Mouse (Mus musculus): ENCODE measurements around the gene Fbxo7.
"Not testable (repeated sequence)": the region's sequence is repeated elsewhere in the genome, so short reads cannot be mapped to it uniquely, and the experiment has no call there.

The Fbxo7 gene

DNA sequence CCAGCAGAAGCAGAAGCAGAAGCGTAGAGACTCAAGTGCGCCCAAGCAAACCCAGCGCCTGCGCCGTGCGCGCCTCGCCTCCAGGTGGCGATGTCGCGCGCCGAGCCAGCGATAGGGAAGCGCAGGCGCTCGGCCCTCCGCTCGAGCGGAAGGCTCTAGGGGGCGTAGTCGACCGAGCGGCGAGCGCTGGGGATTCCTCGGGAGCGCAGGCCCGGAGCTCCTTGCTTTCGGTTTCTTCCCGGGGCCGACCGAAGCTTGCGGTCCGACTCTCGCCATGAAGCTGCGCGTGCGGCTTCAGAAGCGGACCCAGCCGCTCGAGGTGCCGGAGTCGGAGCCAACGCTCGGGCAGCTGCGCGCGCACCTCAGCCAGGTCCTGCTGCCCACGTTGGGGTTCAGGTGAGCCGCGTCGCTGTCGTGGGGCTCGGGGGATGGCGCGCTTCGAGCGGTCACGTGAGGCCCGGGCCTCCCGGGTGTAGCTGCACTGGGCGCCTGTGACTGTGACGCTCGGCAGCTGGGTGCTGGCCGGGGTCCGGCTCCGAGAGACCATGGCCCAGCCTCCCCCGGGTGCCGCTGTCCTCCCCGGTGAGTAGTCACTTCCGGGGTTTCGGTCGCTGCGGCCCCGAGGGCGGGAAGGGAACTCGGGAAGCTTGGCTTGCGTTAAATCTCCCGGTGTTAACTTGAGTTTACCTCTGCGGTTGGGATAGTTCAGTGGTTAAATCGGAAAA lies at the start of gene Fbxo7:
Gene Fbxo7 (plus strand): TSS at position 224 of the 725 bp plus-strand sequence.
- peak; percentile 71 to 86 for DNase-seq (ENCODE audit: low spot score in 2 of 2)

DNA sequence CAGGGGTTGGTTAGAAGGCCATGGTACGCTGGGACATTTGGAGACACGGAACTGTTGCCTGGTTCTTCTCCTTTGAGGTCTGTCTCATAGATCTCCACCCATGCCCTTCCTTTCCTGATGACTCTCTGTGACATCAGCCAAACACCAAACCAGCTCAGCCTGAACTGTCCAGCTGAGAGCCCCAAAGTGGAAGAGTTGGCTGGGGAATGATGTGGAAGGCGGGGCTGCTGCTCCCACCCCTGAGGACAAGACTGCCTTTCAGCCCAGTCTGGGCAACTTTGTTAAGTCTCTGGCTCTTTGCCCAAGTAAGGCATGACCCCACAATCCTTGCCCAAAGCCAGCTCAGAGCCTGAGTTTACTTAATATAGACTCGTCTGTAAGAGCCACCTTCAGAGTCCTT lies 48.9 kb upstream of the Fbxo7 start:
- peak; percentile 16 to 32 for DNase-seq (ENCODE audit: low spot score in 2 of 2)

DNA sequence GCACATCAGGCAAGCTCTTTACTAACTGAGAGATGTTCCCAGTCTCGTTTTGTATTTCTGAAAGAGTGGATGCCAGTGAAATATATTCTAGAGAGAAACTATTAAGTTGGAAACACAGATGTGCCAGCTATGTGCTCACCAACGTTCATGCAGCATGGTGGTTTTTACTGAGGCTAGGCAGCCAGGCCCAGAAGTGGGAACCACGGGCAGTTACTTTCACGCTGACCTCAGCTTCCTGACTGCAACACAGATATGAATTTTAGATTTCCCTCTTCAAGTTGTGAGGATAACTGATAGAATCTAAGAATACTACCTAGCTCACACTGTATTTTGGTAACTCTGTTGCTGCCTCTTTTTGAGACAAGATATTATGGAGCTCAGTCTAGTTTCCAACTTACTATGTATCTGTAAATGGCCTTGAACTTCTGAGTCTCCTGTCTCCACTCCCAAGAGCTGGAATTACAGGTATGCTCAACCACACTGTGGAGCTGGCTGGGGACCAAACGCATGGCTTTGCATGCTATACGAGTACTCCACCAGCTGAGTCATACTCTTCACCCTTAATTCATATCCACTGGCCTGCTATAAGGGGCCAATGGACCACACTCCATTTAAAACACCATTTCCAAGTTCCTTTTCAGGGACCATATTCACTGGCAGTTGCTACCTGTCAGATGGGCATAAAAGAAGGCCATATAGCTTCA lies 32.2 kb upstream of the Fbxo7 start:
- no peak for DNase-seq (ENCODE audit: low spot score in 2 of 2)

DNA sequence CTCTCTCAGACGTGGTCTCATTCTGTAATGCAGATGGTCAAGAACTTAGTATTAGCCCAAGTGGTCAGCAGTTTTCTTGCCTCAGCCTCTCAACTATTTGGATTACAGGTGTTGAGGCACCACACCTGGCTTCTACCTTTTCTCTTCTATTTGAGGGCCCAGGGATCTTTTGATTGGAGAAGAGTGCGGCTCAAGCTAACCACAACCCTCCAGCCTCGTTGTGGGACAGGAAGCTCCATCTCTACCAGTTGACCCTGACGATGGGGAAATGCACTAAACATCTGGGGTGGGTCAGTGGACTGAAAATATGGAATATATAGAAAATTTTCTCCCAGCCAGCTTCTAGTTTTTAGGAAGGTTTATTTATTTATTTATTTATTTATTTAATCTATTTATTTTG lies 29.4 kb upstream of the Fbxo7 start:
- no peak for DNase-seq (ENCODE audit: low spot score in 2 of 2)

DNA sequence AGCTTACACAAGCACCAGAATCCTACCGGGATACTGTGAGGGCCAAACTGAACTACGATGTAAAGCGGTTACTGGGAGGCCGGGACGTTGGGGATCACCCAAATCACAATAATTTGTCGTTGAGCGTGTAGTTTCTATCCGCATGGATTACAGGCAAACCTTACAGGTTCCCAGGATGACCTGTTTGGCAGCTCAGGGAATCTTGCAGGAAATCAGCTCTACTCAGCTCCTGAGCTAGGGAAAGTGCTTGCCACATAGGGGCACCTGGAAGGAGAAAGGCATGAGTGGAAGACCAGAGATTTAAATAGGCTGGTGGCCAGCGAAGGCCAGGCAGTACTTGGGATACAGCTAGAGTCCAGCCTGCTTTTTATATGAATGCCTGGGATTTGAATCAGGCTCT lies 27.9 kb upstream of the Fbxo7 start:
- no peak for DNase-seq (ENCODE audit: low spot score in 2 of 2)

DNA sequence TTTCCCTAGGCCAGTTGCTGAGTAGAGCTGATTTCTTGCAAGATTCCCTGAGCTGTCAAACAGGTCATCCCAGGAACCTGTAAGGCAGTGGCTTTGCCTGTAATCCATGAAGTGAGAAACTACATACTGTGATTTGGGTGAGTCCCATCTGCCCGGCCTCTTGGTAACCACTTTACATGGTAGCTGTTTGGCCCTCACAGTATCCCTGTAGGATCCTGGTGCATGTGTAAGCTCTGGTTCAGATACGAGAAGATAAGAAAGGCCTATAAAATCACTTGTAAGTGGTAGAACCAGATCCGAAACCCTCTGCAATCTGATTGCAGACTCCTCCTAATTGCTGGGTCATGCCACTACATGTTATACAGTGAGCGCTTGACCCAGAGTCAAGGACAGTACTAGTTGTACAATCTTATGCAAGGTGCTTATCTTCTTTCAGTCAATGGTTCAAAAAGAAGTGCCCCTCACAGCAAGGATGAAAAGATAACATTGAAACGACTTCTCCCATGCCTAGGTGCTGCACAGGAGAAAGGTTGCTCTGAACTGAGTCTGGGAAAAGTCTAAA lies 27.1 kb upstream of the Fbxo7 start:
- no peak for DNase-seq (ENCODE audit: low spot score in 2 of 2)

DNA sequence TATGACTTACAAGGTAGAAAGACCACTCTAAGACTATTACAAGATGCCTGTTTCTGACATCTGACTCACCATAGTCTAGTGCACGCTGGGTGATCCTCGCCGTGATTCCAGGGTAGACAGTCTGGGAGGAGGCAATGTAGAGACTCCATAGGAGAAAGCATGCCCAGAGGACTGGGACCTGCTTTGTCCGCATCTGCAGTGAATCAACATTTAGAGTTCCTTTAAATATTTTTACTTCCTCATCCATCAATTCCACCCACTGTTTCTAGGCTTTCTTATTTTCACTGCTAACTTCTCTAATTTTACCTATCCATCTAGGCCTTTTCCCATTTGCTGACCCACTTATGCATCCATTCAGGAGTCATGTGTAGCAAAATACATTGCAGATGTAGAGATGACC lies 21.3 kb upstream of the Fbxo7 start:
- no peak for DNase-seq (ENCODE audit: low spot score in 2 of 2)

DNA sequence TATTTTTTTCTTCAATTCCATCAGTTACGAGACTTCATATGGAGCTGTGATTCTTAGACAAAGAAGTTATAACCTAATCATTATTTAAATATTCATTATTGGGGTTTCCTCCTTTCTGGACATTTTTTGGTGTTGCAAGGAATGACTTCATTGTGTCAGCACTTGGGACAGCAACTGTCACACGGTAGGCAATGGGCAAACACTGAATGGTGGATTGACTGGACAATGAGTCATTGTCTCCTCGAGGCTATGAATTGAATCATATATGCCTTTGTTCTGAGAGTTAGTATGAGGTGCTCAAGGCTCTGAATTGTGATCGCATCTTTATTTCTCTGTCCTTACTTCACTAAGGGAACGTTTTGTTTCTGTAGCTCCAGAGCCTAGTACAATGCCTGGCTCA lies 15.3 kb upstream of the Fbxo7 start:
- DNase-seq (ENCODE audit: low spot score in 2 of 2) = no peak

DNA sequence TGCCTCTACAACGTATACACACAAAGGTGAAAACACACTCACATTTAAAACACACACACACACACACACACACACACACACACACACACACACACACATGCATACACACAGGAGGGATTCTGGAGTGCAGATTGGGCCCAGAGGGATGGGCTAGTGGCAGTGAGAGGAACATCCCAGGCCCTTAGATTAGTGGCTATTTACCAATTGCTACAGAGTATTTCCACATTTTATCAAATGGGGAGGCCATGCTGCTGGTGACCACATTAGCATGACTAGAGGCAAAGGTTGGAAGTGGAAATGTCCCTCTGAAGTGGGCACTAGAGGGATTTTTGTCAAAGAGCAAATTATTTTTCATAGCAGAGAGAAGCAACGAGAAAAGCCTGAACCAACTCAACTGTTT lies 12.1 kb upstream of the Fbxo7 start:
- DNase-seq (ENCODE audit: low spot score in 2 of 2) = no peak

DNA sequence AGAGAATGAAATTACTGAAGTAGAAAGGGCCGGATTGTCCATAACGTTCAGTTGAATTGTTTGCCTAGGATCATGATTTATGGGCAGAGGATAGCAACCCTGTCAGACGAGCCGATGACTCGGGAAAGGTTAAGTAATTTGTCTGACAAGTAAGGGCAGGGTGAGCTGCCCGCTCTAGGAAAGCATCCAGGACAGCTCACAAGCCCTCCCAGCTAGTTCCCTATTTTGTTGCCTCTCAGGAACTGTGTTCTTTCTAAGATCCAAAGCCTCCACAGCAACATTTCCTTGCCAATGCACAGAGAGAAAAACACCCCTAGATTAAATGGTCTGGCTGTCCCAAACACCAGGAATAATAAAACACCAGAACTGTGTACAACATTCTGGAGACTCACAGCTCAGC lies 11.1 kb upstream of the Fbxo7 start:
- no peak for DNase-seq (ENCODE audit: low spot score in 2 of 2)

DNA sequence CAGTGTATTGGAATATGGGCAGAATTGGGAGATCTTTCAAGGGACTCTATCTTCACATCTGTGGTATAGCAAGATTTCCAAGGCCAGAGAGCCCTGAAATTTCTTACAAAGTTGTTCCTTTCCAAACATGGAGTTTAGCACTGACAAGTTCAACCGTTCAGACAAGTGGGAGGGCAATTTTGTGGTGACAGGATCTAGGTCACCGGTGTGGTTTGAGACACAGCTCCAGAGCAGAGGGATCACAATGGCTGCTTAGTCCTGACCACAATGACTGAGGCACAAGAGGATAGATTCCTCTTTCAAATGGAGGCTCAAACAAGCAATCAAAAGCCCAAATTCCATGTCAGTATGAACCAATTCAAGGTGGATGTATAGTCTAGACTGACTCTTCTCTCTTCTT lies 10.6 kb upstream of the Fbxo7 start:
- DNase-seq (ENCODE audit: low spot score in 2 of 2) = no peak

DNA sequence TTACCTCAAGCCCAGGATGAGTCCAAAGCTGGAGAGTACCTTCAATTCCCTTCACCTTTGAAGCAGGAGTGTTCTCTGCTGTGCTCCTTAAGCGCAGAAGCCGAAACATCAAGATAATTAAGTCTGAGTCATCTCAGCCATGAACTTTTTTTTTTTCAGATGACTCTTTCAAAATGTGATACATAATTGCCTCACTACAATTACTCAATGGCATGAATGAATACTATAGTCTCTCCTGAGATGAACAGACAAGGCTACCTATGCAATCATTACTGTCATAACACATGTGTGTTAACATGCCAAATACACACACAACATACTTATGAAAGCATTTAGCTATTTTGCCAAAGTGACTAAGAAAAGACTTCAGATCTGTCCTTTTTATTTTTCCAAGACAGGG lies 10.0 kb upstream of the Fbxo7 start, which contains the start of gene Bpifc:
Gene Bpifc (minus strand): TSS at position 115 of the 400 bp plus-strand sequence.
- no peak for DNase-seq (ENCODE audit: low spot score in 2 of 2)

DNA sequence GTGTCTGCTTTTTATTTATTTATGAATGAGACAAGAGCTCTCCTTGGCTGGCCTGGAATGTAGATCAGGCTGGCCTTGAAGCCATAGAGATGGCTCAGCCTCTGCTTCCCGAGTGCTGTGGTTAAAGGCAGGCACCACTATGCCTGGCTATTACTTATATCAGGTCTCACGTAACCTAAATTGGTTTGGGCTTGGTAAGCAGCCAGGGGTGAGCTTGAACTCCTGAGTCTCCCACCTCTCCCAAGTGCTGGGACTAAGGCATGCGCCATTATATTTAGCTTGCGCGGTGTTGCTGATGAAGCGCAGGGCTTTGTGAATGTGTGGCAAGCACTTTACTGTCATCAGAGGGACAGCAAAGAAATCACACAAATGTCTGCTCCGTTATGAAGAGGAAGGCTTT lies 4.0 kb upstream of the Fbxo7 start:
- no peak for DNase-seq (ENCODE audit: low spot score in 2 of 2)

DNA sequence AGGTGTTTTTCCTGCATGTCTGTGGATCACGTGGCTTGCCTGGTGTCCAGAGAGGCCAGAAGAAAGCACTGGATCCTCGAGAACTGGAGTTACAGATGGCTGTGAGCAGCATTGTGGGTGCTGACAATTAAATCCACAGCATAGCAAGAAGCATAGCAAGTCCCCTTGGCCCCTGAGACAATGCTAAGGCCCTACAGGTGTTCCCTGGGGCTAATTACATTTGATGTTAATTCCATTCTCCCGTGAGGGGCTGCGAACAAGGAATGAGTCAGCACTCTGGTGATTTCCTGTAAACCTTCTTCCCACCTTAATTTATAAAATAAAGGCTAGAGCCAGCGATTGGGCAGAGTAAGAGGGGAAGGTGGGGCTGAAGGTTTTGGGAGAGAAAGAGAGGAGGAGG lies 3.0 kb upstream of the Fbxo7 start:
- no peak for DNase-seq (ENCODE audit: low spot score in 2 of 2)

DNA sequence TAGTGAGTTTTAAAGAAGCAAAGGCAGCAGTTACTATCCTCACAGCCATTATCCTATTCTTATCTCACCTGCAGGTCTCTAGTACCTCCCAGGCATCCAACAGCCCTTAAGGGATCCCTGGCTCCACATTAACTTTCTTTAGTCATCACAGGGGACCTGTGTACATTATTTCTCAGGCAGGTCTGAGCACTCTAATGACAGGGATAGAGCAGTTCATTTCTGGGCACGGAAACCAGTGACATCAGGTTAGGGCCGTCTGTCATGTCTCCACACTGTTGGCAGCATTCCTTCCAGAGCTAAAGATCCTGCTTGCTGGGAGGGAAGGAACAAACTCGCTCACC lies 394 bp upstream of the Fbxo7 start:
- DNase-seq (ENCODE audit: low spot score in 2 of 2) = no peak

DNA sequence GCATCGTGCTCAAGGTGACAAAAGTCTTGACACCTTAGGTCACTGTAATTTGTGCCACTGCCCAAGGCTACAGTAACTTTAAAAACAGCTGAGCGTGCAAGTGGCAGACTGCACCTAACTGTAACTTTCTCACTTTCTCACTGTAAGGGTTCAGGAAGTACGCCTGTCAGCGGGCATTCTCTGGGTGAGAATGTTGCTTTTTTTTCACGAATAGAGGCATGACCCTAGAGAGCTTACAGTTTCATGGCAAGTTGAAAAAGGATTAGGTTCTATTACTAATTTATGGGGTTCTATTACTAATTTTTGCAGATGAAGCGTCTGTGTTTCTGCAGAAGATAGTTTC lies 673 bp downstream of the Fbxo7 start:
- DNase-seq (ENCODE audit: low spot score in 2 of 2) = no peak

DNA sequence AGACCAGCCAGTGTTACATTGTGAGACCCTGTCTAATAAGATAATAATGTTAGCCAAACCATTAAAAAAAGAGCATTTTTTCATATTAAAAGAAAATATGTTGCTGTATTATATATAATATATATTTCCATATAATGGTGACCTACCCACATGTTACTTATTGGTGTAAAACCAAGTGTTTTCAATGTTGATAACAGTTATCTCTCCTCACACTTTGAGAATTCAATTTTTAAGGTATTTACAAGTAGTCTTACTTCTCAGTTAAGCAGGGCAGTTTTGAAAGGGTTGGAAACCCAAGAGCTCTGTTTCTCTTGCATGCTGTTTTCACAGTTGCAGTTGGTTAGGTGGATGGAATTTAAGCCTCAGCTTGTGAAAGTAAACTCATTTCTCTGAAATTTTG lies 1.4 kb downstream of the Fbxo7 start:
- no peak for DNase-seq (ENCODE audit: low spot score in 2 of 2)

DNA sequence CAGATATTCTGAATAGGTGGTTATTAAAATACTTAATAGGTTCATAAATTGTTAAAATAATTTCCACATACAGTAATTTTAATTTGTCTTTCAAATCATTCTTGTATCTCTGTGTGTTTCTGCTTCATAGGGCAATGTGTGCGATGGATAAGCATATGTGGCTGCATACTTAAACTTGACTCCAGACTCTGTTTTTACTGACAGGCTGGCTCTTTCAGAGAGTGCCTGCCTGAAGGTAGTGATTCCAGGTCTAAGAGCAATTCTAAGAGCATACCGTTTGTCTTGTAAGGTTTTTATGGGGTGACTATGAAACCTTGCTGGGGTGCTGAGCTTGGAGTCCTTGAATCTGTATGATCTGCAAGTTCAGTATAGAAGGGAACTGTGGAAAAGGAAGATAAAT lies 4.1 kb downstream of the Fbxo7 start:
- DNase-seq (ENCODE audit: low spot score in 2 of 2) = no peak

DNA sequence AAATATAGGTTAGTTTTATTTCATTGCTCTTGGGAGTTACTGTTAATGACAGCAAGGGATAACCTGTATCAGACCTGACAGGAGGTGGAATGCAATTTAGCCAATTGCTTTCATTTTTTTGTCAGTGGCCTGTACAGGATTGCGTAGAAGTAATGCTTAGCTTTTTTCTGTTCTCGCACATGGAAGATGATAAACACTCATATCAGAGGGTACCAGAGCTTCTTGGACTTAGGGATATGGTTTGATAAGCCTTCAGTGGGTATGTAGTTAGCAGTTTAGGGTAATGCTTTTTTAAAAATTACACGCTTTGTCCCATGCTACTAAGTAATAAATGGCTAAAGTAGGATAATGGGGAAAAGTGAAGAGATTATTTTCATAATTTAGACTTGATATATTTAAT lies 4.6 kb downstream of the Fbxo7 start:
- no peak for DNase-seq (ENCODE audit: low spot score in 2 of 2)

DNA sequence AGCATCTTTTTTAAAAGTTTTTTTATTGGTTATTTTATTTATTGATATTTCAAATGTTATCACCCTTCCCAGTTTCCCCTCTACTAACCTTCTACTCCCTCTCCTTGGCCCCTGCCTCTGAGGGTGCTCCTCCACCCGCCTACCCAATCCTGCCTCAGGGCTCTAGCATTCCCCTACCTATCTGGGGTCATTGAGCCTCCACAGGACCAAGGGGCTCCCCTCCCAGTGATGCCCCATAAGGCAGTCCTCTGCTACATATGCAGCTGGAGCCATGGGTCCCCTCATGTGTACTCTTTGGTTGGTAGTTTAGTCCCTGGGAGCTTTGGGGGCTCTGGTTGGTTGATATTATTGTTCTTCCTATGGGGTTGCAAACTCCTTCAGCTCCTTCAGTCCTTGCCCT lies 5.0 kb downstream of the Fbxo7 start:
- not testable (repeated sequence) for DNase-seq (ENCODE audit: low spot score in 2 of 2)

DNA sequence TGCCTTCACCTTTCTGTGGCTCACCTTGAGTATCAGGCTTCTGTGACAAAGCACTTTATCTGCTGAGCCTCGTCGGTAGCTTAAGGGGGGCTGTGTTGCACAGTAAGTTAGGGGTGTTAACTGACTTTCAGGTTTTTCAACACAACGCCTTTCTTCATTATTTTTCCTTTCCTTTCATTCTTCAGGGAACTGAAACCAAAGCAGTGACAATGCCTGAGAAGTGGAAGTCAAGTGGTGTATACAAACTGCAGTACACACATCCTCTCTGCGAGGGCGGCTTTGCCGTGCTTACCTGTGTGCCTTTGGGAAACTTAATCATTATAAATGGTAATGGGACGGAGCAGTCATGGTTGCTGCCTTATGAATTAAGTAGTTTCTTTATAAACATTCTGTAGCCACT lies 9.0 kb downstream of the Fbxo7 start:
- DNase-seq (ENCODE audit: low spot score in 2 of 2) = no peak

DNA sequence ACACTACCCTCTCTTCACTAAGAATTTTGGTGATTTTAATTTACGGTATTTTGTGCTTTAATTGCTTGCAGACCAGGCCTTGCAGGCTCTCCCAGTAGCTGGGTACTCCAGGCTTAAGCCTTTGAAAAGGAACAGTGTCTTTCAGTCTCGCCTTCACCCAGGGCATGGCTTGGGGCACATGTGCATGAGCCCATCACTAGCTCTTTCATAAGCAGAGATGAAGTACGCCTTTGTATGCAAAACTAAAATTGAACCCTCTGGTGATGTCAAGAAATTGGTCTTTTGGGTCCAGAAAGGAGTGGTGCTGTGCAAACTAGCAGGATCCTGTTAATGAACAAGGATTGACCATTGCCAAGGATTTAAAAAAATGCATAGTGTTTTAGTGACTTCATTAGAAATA lies 10.7 kb downstream of the Fbxo7 start:
- DNase-seq (ENCODE audit: low spot score in 2 of 2) = no peak

DNA sequence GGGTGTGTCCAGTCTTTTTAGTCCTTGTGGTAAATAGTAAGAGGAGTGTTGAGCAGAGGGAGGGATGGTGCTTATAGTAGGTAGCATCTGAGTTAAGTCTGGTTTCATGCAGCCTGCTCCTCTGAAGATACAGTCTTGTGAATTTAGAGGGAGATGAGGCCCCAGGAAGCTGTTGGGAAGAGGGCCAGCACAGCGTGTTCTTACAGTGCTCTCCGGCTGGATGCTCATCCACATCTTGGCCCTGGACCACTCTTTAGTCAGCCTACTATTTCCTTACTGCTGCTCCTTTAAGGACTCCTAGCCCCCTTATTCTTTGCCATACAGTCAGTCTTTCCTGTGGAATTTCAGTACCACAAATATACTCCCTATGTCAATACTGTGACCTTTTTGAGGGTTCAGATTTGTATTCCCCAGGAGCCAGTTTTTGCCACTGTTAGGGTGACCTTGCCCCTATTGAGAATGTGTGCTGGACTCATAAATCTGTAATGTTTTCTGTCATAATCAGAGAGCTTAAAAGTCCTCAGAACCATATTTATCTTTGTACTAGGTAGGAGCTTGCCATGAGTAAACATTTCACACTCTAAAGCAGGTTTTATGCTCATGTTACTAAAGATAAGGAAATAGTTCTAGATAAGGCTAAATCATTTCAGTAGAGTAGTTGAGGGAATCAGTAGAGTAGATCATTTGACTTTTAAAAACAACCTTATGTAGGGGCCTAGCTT lies 12.4 kb downstream of the Fbxo7 start:
- no peak for DNase-seq (ENCODE audit: low spot score in 2 of 2)
